Mouse (Mus musculus): ENCODE results near the gene Tdrkh.

The Tdrkh gene

DNA sequence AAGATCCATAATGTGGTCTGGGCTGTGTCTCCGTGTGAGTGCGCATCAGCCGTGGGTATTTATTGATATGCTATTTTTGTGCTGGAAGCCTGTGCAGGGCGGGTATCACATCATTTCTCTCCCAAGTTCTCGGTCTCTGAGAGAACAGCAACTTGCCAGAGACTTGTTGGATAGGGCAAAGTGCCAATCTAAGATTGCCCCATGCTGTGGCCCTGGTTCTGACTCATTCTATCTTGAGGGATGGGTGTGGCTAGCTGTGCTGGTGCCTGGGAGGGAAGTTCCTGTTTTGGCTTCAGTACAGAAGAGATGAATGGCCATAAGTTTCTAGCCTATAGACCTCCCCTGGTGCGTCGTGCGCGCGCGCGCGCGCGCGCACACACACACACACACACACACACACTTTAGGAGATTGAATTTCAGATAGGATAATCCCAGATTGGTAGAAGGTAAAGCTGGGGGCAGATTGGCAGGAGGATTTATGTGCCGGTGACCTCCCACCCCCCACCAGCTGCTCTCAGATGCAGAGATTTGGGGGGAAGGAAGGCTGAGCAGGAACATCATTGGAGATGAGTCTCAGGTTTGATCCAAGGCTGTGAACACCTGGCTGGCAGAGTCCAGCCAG lies 69.8 kb downstream of the Tdrkh start:
- Histone ChIP-seq H3K9me3 (ENCODE audit: low read length) (no peaks in the 10 kb centered on the region), H3K36me3 (ENCODE audit: insufficient read depth, low read length) (no peaks in the 10 kb centered on the region), H3K4me3 (replicated peaks; ENCODE audit: low read length) (no peak overlapping the region), H3K27me3 (ENCODE audit: insufficient read depth, low read length) (peaks cover 39% of the 10 kb centered on the region), H3K4me1 (replicated peaks; ENCODE audit: low read depth, low read length) (peaks cover 67% of the 10 kb centered on the region)
- TF ChIP-seq POU5F1 (IDR thresholded peaks at IDR 0.05; ENCODE audit: borderline replicate concordance, low read length) (no peak), NANOG (IDR thresholded peaks at IDR 0.05; ENCODE audit: borderline replicate concordance, low read length) (no peak), CTCF (conservative IDR thresholded peaks at IDR 0.05; ENCODE audit: low read length) (no peak)

GRCm38 (mm10) chr3:94483790-94484439 lies 70.8 kb downstream of the Tdrkh start:
- Histone ChIP-seq H3K36me3 (ENCODE audit: insufficient read depth, low read length) (no peaks in the 10 kb centered on the region), H3K4me1 (replicated peaks; ENCODE audit: low read depth, low read length) (peaks cover 64% of the 10 kb centered on the region), H3K4me3 (replicated peaks; ENCODE audit: low read length) (no peak overlapping the region)

More at GRCm38 (mm10) chr3:94483790-94484439, 70.8 kb downstream of the Tdrkh start:
- TF ChIP-seq NANOG (IDR thresholded peaks at IDR 0.05; ENCODE audit: borderline replicate concordance, low read length) (no peak), POU5F1 (IDR thresholded peaks at IDR 0.05; ENCODE audit: borderline replicate concordance, low read length) (no peak), CTCF (conservative IDR thresholded peaks at IDR 0.05; ENCODE audit: low read length) (no peak)
- H3K27me3 ChIP-seq (ENCODE audit: insufficient read depth, low read length), result peaks cover 33% of the 10 kb centered on the region
- no peaks in the 10 kb centered on the region for H3K9me3 ChIP-seq (ENCODE audit: low read length)
